Mouse (Mus musculus) erythroblast, embryonic 14.5 days (primary cell): ENCODE results near the gene Eif2ak2.

Experiments
- GATA1 ChIP-seq: IDR thresholded peaks from 2 replicates; pipeline ENCODE4 v1.6.1; 2012; ENCODE audit warnings: low read length, inconsistent platforms, mixed read lengths
- TAL1 ChIP-seq: IDR thresholded peaks from 3 replicates; pipeline ENCODE4 v1.6.1; 2012; ENCODE audit warnings: low read length, inconsistent platforms, mixed read lengths

- TF ChIP-seq TAL1: no peak
- no peak for TF ChIP-seq GATA1
Measured at GRCm38 (mm10) chr17:78856243-78856642, 26.1 kb downstream of the Eif2ak2 start.
